Mouse (Mus musculus) limb, embryonic 15.5 days (tissue): ENCODE results near the gene Tnc. TPM values are rescaled to one million over a fixed set of nuclear protein-coding genes. Genes with fewer than 3 reads are reported as not detected.

Source experiments
- ATAC-seq: fragments of 200-750 bp; cut with Nextera tagmentation; 2 replicates; pipeline ENCODE4 v1.8.0; 2017; ENCODE audit warnings: low read depth, moderate TSS enrichment; ENCODE audit not compliant: insufficient number of reproducible peaks, low FRiP score, low TSS enrichment
- H3K27ac ChIP-seq: fragments of 300-500 bp; sonication (generic); 2 replicates; pipeline ENCODE4 v1.5.1; 2015; ENCODE audit warnings: moderate library complexity, mild to moderate bottlenecking, inconsistent platforms
- H3K27me3 ChIP-seq: fragments of 300-500 bp; sonication (generic); 2 replicates; pipeline ENCODE4 v1.6.1; 2015; ENCODE audit warnings: inconsistent platforms
- H3K36me3 ChIP-seq: fragments of 300-500 bp; sonication (generic); 2 replicates; pipeline ENCODE4 v1.6.1; 2015; ENCODE audit warnings: inconsistent platforms
- H3K4me1 ChIP-seq: fragments of 300-500 bp; sonication (generic); 2 replicates; pipeline ENCODE4 v1.6.1; 2015; ENCODE audit warnings: inconsistent platforms
- H3K4me2 ChIP-seq: fragments of 300-500 bp; sonication (generic); 2 replicates; pipeline ENCODE4 v1.6.1; 2015; ENCODE audit warnings: mild to moderate bottlenecking, inconsistent platforms
- H3K4me3 ChIP-seq: fragments of 300-500 bp; sonication (generic); 2 replicates; pipeline ENCODE4 v1.5.1; 2015; ENCODE audit warnings: mild to moderate bottlenecking, inconsistent platforms
- H3K9ac ChIP-seq: fragments of 300-500 bp; sonication (generic); 2 replicates; pipeline ENCODE4 v1.6.1; 2015; ENCODE audit warnings: inconsistent platforms
- H3K9me3 ChIP-seq: fragments of 300-500 bp; sonication (generic); 2 replicates; pipeline ENCODE4 v1.6.1; 2016; ENCODE audit warnings: inconsistent platforms
- WGBS: fragments of 180-500 bp; shearing (Covaris S2); methylation state at CpG from one replicate; pipeline ENCODE4 v1.1.7; 2015; 5-methylcytosine and 5-hydroxymethylcytosine counted together
- polyA plus RNA-seq: library from polyadenylated mRNA; unstranded; fragments of >200 nt; fragmentation: Nextera tagmentation; extraction: Ambion mirVana; gene quantifications from 2 replicates; pipeline ENCODE4 v1.2.1, GENCODE M21; 2015

The Tnc gene
- polyA plus RNA-seq, 1 experiment from 2014 or later = 60.0 TPM

DNA sequence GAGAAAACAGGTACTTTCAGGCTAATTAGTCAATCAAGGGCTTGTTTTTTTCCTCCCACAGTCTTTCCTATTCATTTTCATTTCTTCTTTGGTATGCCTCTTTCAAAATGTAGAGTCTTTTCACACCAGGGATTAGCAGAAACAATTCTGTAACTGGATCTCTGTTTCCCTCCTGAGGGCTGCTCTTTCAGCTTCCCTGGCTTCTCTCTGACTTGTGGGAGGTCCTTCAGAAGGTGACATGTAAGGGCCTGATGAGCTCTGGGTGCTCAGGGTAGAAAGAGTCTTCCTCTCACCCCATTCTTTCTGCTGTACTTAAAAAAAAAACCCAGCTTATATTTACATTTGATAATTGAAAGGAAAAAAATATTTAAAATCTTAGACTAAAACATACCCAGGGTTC lies 60.2 kb downstream of the Tnc start:
- Histone ChIP-seq H3K4me3 (no peak overlapping the region), H3K27ac (no peak overlapping the region), H3K4me2 (no peak overlapping the region), H3K9ac (no peak overlapping the region), H3K36me3 (no peaks in the 10 kb centered on the region), H3K27me3 (no peaks in the 10 kb centered on the region), H3K9me3 (no peaks in the 10 kb centered on the region), H3K4me1 (no peaks in the 10 kb centered on the region)
- no peak for ATAC-seq

DNA sequence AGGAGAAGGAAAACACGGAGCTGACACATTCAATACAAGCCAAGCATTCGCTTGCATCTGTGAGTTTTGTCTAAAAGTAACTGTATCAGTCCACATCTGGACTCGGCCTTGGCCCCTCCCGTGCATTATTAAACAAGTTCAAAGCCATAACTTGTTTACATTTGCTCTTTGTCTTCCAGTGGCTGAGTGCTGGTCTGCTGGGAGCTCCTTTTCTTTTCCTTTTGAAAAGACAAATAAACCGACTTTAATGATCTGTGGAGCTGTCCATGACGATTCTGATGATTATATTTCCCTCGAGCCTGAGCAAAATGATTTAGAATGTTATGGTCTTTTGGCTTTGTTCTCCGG lies 63.7 kb downstream of the Tnc start:
- Histone ChIP-seq H3K27me3 (no peaks in the 10 kb centered on the region), H3K27ac (no peak overlapping the region), H3K9me3 (no peaks in the 10 kb centered on the region), H3K4me1 (no peaks in the 10 kb centered on the region), H3K4me2 (no peak overlapping the region), H3K9ac (no peak overlapping the region), H3K4me3 (no peak overlapping the region), H3K36me3 (no peaks in the 10 kb centered on the region)
- no peak for ATAC-seq
- whole genome bisulfite sequencing = 34% methylated on average over 8 of the region's 8 CpGs

DNA sequence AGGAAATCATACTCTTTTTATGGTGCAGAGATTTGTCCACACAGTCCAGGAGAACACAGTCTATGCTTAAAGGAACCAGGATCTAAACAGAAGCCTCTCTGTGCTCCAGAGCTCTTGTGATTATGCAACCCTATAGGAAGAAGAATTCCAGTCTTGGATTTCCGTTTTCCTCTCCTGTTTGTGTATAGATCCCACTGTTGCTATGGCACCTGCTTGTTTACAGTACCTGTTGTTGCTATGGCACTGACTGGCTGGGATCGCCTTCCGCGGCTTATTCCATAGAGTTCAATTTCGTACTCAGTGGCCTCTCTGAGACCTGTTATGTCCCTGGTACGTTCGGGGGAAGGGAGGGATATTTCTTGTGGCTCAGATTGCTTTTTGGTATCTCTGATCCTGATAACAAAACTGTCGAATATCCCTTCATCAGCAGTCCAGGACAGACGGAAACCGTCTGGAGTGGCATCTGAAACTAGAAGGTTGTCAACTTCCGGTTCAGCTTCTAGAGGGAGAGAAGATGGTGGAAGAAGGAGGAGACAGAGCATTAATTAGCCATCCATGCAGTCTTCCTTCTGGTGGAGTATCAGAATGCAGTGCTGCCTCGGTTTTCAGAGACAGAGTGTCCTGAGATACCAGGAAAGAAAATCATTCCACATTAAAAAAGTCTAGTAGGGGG lies 64.3 kb downstream of the Tnc start:
- H3K27me3 ChIP-seq = no peaks in the 10 kb centered on the region
- no peak overlapping the region for H3K4me3 ChIP-seq
- no peak overlapping the region for H3K27ac ChIP-seq
- 72% methylated on average over 12 of the region's 12 CpGs for WGBS
- ATAC-seq = no peak
- H3K9me3 ChIP-seq = no peaks in the 10 kb centered on the region
- no peaks in the 10 kb centered on the region for H3K4me1 ChIP-seq
- H3K9ac ChIP-seq = no peak overlapping the region
- H3K4me2 ChIP-seq = no peak overlapping the region
- H3K36me3 ChIP-seq = no peaks in the 10 kb centered on the region

DNA sequence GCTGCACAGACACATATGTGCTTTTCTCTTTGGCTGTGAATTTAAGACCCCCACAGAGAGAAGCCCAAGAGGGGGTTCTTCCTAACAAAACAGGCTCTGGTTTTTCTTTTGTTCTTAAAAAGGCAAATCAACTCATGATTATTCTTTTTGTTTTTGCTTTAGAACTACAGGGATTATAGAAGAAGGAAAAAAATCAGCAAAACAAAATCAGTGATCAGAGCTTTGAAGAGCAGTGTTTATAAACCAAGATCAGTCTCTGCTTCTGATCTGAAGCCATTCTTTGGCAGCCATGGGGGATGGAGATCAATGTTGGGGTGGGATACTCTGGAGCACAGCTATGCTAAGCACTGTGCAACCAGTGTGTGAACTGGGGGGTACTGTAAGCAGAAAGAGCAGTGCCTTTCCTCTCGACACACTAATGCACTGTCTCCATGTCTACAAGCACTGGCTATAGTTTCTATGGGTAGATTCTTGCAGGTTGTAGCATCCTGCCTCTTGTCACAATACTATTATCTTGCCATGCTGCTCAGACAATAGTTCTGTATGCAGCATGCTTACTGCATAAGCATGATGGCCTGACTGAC lies 66.5 kb downstream of the Tnc start:
- no peaks in the 10 kb centered on the region for H3K4me1 ChIP-seq
- no peak for ATAC-seq
- no peaks in the 10 kb centered on the region for H3K27me3 ChIP-seq
- H3K27ac ChIP-seq = no peak overlapping the region
- no peak overlapping the region for H3K4me2 ChIP-seq
- H3K4me3 ChIP-seq = no peak overlapping the region
- H3K36me3 ChIP-seq = no peaks in the 10 kb centered on the region; the same call in 1 of the 2 replicates
- no peak overlapping the region for H3K9ac ChIP-seq
- WGBS = 68% methylated on average over 1 of the region's 1 CpGs
- H3K9me3 ChIP-seq = no peaks in the 10 kb centered on the region

DNA sequence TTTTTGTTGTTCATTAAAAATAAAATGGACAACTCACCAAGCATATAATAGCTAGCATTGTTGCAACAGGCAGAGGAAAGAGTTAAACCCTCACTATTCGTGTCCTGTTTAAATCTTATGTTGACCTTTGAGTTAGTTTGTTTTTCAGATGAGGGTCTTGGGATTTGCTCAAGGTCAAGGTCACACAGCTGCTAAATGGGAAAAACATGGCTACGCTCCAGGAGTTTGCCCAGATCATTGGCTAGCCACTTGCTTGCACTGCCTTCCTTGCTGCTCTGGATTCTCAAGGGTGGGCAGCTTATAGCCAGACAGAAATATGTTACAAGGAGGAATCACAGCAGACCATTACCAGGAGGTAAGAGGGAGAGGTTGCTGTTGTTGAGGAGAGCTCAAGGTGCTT lies 67.2 kb downstream of the Tnc start:
- H3K4me2 ChIP-seq = no peak overlapping the region

DNA sequence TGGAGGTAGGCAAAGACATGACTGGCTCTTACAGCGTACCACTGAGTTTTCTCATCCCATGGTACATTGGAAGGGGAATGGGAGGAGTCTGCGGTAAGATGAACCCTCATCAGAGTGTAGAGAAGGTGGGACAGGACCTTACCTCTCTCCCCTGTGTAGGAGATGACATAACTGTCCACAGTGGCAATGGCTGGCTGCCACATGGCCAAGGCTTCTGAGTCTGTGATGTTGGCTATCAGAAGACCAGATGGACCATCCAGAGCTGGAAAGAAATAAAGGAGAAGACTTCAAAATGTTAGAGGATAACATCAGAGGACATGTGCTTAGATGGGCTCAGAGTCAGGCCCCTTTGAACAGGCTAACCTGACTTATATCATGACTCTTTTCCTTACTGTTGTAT lies 74.3 kb downstream of the Tnc start:
- 92% methylated on average over 2 of the region's 2 CpGs for WGBS
- H3K4me2 ChIP-seq = no peak overlapping the region
- no peaks in the 10 kb centered on the region for H3K4me1 ChIP-seq
- peaks cover 21% of the 10 kb centered on the region; the same call in 1 of the 2 replicates for H3K36me3 ChIP-seq
- H3K9ac ChIP-seq = no peak overlapping the region
- no peaks in the 10 kb centered on the region for H3K9me3 ChIP-seq
- no peaks in the 10 kb centered on the region for H3K27me3 ChIP-seq
- H3K4me3 ChIP-seq = no peak overlapping the region
- ATAC-seq = no peak
- H3K27ac ChIP-seq = no peak overlapping the region

More for the DNA sequence above, 67.2 kb downstream of the Tnc start:
- ATAC-seq = no peak
- no peak overlapping the region for H3K9ac ChIP-seq
- no peak overlapping the region for H3K27ac ChIP-seq
- H3K9me3 ChIP-seq = no peaks in the 10 kb centered on the region
- 34% methylated on average over 2 of the region's 2 CpGs for WGBS
- H3K4me3 ChIP-seq = no peak overlapping the region
- H3K4me1 ChIP-seq = no peaks in the 10 kb centered on the region
- H3K36me3 ChIP-seq = no peaks in the 10 kb centered on the region; the same call in 1 of the 2 replicates
- no peaks in the 10 kb centered on the region for H3K27me3 ChIP-seq

DNA sequence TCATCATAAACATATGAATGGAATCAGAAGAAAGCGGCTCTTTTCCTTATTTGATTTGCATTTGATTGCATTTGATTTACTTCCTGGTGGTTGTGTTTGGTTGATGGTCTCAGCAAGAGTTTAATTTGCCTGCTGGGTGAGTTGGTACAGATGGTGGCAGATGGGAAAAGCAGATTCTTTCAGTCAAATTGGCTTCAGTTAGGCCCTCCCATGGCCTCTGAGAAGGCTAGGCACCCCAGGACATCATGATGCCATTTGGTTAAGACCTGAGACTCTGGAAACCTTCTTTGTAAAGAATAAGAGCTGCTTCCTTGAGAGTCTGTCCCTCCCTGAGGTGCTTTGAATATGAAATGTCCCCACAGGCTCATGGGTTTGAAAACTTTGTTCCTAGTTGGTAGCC lies 75.1 kb downstream of the Tnc start:
- Histone ChIP-seq H3K4me2 (no peak overlapping the region), H3K36me3 (peaks cover 28% of the 10 kb centered on the region; the same call in 1 of the 2 replicates), H3K27ac (no peak overlapping the region), H3K27me3 (no peaks in the 10 kb centered on the region), H3K9me3 (no peaks in the 10 kb centered on the region), H3K4me3 (no peak overlapping the region), H3K9ac (no peak overlapping the region), H3K4me1 (no peaks in the 10 kb centered on the region)
- ATAC-seq = no peak
- 86% methylated on average over 1 of the region's 1 CpGs for WGBS

DNA sequence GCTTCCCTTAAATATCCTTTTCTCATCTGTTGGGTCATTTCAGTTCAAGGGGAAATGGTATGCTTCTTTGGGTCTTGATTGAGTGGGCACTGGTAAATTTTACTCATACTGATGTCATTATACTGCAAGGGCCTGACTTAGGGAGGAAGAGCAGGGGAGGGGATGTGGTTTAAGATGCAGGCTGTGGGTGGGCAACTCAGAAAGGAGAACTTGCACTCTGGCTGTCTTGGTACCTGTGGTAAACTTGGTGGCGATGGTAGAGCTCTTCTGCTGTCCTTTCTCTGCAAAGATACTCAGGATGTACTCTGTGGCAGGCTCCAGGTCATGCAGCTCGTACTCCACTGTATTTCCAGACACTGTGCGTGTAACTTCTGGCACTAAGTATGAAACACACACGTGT lies 75.9 kb downstream of the Tnc start:
- no peaks in the 10 kb centered on the region for H3K27me3 ChIP-seq
- no peak overlapping the region for H3K4me2 ChIP-seq
- 65% methylated on average over 4 of the region's 4 CpGs for WGBS
- no peak overlapping the region for H3K4me3 ChIP-seq
- no peak overlapping the region for H3K9ac ChIP-seq
- H3K9me3 ChIP-seq = no peaks in the 10 kb centered on the region
- H3K4me1 ChIP-seq = no peaks in the 10 kb centered on the region
- ATAC-seq = no peak
- H3K27ac ChIP-seq = no peak overlapping the region
- H3K36me3 ChIP-seq = peaks cover 34% of the 10 kb centered on the region; the same call in 1 of the 2 replicates

DNA sequence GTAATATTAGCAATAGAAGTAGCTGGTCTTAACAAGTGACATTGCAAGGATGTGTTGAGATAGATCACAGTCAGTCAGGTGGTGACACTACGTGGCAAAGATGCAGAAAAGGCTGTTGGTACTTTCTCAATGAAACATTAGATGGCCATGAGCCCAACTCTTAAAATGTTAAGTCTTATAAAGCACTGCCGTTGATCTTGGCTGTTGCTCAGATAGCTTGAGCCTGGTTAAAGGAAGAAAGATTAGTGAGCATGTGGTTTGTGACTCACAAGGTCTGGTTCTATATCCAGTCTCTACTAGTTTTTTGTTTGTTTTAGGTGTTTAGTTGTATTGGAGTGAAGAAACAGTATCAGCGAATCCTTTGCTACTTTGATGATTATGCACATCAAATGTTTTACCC lies 76.9 kb downstream of the Tnc start:
- Histone ChIP-seq H3K4me2 (no peak overlapping the region), H3K9me3 (no peaks in the 10 kb centered on the region), H3K27me3 (no peaks in the 10 kb centered on the region), H3K9ac (no peak overlapping the region), H3K4me1 (no peaks in the 10 kb centered on the region), H3K36me3 (peaks cover 43% of the 10 kb centered on the region), H3K27ac (no peak overlapping the region), H3K4me3 (no peak overlapping the region)
- 77% methylated on average over 3 of the region's 3 CpGs for WGBS
- no peak for ATAC-seq

DNA sequence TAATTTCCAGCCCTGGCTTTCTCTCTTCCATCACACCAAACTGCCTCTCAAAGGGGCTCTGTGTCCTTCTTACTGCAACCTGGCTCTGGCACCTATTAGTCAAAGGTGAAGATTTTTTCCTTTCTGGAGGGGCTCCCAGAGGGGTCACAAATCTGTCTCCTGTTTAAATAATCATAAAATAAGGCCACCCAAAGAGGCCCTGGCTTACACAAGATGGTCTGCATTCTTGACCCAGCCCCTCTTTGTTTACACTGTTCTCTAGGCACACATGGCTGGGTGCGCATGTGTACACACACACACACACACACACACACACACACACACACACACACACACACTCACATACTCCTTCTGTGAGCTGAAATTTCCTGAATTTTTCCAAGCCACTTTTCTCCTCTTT lies 83.4 kb downstream of the Tnc start:
- no peaks in the 10 kb centered on the region for H3K9me3 ChIP-seq
- 0 out of 2 replicates have a peak, but pooled peaks cover 3% of the 10 kb centered on the region for H3K4me1 ChIP-seq
- ATAC-seq = no peak
- peaks cover 42% of the 10 kb centered on the region for H3K36me3 ChIP-seq
- no peak overlapping the region for H3K4me2 ChIP-seq
- H3K9ac ChIP-seq = no peak overlapping the region
- no peak overlapping the region for H3K4me3 ChIP-seq
- no peak overlapping the region for H3K27ac ChIP-seq
- WGBS = 54% methylated on average over 1 of the region's 1 CpGs
- H3K27me3 ChIP-seq = no peaks in the 10 kb centered on the region

DNA sequence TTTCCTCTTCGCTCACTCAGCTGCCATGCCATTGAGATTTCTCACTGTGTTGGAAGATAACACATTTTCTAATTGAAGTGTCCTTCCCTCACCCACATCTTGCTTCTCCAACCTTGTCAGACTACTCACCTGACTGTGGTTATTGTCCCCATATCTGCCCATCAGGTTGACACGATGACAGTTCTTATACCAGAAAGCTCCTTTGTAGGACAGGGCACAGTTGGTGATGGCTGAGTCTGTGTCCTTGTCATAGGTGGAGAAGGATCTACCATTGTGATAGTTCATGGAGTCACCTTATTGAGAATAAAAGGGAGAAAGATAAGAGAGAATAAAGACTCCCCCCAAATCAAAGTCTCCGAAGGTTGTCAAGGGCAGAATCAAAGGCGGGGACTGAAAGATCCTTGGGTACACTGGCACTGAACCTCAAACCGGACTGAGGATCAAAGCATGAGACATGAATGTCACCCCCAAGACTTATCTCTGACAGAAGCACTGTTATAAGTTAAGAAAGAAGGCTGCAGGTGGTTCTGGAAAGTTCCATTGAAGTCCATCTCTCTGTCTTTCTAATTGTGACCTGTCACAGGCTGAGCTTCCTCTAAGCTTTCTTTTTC lies 84.9 kb downstream of the Tnc start:
- 0 out of 2 replicates have a peak, but pooled peaks cover 3% of the 10 kb centered on the region for H3K4me1 ChIP-seq
- H3K4me3 ChIP-seq = no peak overlapping the region
- WGBS = 95% methylated on average over 5 of the region's 5 CpGs
- no peaks in the 10 kb centered on the region for H3K27me3 ChIP-seq
- H3K9ac ChIP-seq = no peak overlapping the region
- no peak overlapping the region for H3K4me2 ChIP-seq
- peaks cover 34% of the 10 kb centered on the region for H3K36me3 ChIP-seq
- ATAC-seq = no peak
- H3K9me3 ChIP-seq = no peaks in the 10 kb centered on the region
- no peak overlapping the region for H3K27ac ChIP-seq

DNA sequence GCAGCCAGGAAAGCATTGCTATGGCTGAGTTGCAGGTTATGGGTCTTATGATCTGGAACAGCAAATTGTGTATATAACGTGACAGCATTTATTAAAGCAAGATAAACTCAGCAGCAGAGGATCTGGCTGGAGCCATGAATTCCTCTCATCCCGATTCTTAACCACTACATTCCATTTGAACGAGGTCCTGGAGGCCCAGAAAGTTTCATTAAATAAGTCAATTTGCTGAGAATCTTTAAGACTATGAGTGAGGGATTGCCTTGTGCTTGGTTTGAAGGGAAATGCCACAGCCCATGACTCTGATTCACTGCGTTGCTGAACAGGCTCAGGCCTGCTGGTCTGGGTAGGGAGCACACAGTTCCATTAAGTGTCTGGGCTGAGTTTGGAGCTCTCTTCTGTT lies 88.2 kb downstream of the Tnc start:
- no peak overlapping the region for H3K9ac ChIP-seq
- ATAC-seq = no peak
- 0 out of 2 replicates have a peak, but pooled peaks cover 3% of the 10 kb centered on the region for H3K4me1 ChIP-seq
- peaks cover 12% of the 10 kb centered on the region for H3K36me3 ChIP-seq
- H3K4me3 ChIP-seq = no peak overlapping the region
- no peak overlapping the region for H3K4me2 ChIP-seq
- H3K27ac ChIP-seq = no peak overlapping the region
- no peaks in the 10 kb centered on the region for H3K9me3 ChIP-seq
- WGBS = 50% methylated on average over 4 of the region's 4 CpGs
- H3K27me3 ChIP-seq = no peaks in the 10 kb centered on the region
